Comparison of ENCODE assay signal across 8 mouse cellular contexts in genomic region chr2:73540450-73541162, GRCm38 (mm10). TPM values are rescaled to one million over a fixed set of nuclear protein-coding genes. Genes with fewer than 3 reads are reported as not detected.
DNase-seq lines count a peak whose midpoint lies in the region; ATAC-seq and TF ChIP-seq lines count a peak whose summit lies in the region.

No protein-coding gene starts in this region.

- peak overlapping the region; percentile 33; the same call in 1 of the 2 replicates for H3K27ac ChIP-seq in CH12.LX (ENCODE audit: insufficient read depth, low read depth)
- H3K27ac ChIP-seq in hindbrain, embryonic 14.5 days = no peak overlapping the region

- peak overlapping the region; percentile 91 for H3K9ac ChIP-seq in CH12.LX (ENCODE audit: insufficient read depth, low read depth)
- no peak overlapping the region for H3K9ac ChIP-seq in hindbrain, embryonic 14.5 days

- H3K4me3 ChIP-seq in CH12.LX (replicated peaks in 1 of 3; ENCODE audit: low read depth in 2 of 3, low read length in 2 of 3, poor library complexity in 1 of 3) = peak overlapping the region; percentile 33 to 52 (median 50)
- no peak overlapping the region for H3K4me3 ChIP-seq in hindbrain, embryonic 14.5 days (replicated peaks; ENCODE audit: low read length)

- peaks cover 7 to 17% of the 10 kb centered on the region in 2 experiments; a peak in 3 of 4 replicates for H3K4me1 ChIP-seq in CH12.LX (ENCODE audit: control insufficient read depth in 1 of 2, insufficient read depth in 2 of 2)
- H3K4me1 ChIP-seq in hindbrain, embryonic 14.5 days (replicated peaks; ENCODE audit: control insufficient read depth, insufficient read depth, low read length) = no peaks in the 10 kb centered on the region

- H3K36me3 ChIP-seq in CH12.LX (replicated peaks in 1 of 2; ENCODE audit: control insufficient read depth in 1 of 2, insufficient read depth in 1 of 2, low read length in 1 of 2) = no peaks in the 10 kb centered on the region
- no peaks in the 10 kb centered on the region for H3K36me3 ChIP-seq in hindbrain, embryonic 14.5 days (replicated peaks; ENCODE audit: control insufficient read depth, insufficient read depth)

- no peak for ATAC-seq in hindbrain, embryonic 14.5 days (ENCODE audit: low FRiP score)
- ATAC-seq in megakaryocyte, adult 5-6 weeks (ENCODE audit: poor library complexity, severe bottlenecking) = peak; percentile 92

- TF ChIP-seq RAD21 in CH12.LX (IDR thresholded peaks at IDR 0.05; ENCODE audit: low read depth, low read length) = no peak

- TF ChIP-seq POLR2A in CH12.LX (IDR thresholded peaks at IDR 0.05; ENCODE audit: low read depth, low read length) = peak; percentile 58

- WGBS in hindbrain, embryonic 14.5 days = 43% methylated on average over 16 of the region's 16 CpGs

- no peaks in the 10 kb centered on the region for H3K9me3 ChIP-seq in CH12.LX (replicated peaks; ENCODE audit: low read length)
- H3K9me3 ChIP-seq in hindbrain, embryonic 14.5 days (ENCODE audit: control insufficient read depth, low read length) = no peaks in the 10 kb centered on the region

- DNase-seq in heart, adult 18-20 months = peak; percentile 41 to 43
- no peak for DNase-seq in heart, postnatal 14 days
- peak; percentile 80 for DNase-seq in CH12.LX (ENCODE audit: extremely low read depth)
- DNase-seq in hindbrain, embryonic 14.5 days (ENCODE audit: low spot score) = no peak
- no peak for DNase-seq in cerebellum, adult 11 months
- no peak for DNase-seq in adrenal gland, postnatal 4 days (ENCODE audit: low spot score in 2 of 2)
- DNase-seq in gastrocnemius, adult 18-20 months (ENCODE audit: low spot score) = no peak

- H3K4me2 ChIP-seq in CH12.LX (ENCODE audit: insufficient read depth, low read depth, poor library complexity, severe bottlenecking) = peak overlapping the region; percentile 96
- H3K4me2 ChIP-seq in hindbrain, embryonic 14.5 days (replicated peaks) = peak overlapping the region; percentile 26; the same call in 1 of the 2 replicates

- dilution Hi-C loops in CH12.LX (cut with MboI; ENCODE audit: extremely low pct_ligation_motif_present, extremely low pct_unique_long_range_greater_than_20kb, low sequenced_read_pairs) = no loop called here

- TF ChIP-seq EP300 in CH12.LX (IDR thresholded peaks at IDR 0.05; ENCODE audit: low read length) = 0 out of 2 replicates have a peak, but pooled peaks have one; percentile 27

- H3K79me2 ChIP-seq in CH12.LX (replicated peaks; ENCODE audit: control insufficient read depth, extremely low read depth, insufficient read depth, poor library complexity, severe bottlenecking) = no peaks in the 10 kb centered on the region

- intact Hi-C loops in heart, postnatal 14 days (cut with DNase I) = no loop called here

- in situ Hi-C loops in CH12.LX (cut with MboI; ENCODE audit: low pct_ligation_motif_present, low pct_unique_long_range_greater_than_20kb, low sequenced_read_pairs) = no loop called here

- no peak for TF ChIP-seq CTCF in CH12.LX (conservative IDR thresholded peaks at IDR 0.05 in 1 of 2, IDR thresholded peaks at IDR 0.05 in 1 of 2; ENCODE audit: low read depth in 2 of 2, low read length in 2 of 2)

- H3K27me3 ChIP-seq in CH12.LX (replicated peaks) = no peaks in the 10 kb centered on the region
- no peaks in the 10 kb centered on the region for H3K27me3 ChIP-seq in hindbrain, embryonic 14.5 days (ENCODE audit: control insufficient read depth, insufficient read depth, low read length)

TF ChIP-seq in CH12.LX, 34 proteins besides CTCF, POLR2A, EP300 and RAD21:
- TF ChIP-seq ELF1 (IDR thresholded peaks at IDR 0.05; ENCODE audit: low read depth, low read length) (peak; percentile 77), PAX5 (IDR thresholded peaks at IDR 0.05; ENCODE audit: low read length) (no peak), TBP (conservative IDR thresholded peaks at IDR 0.05; ENCODE audit: low read depth, low read length) (0 out of 2 replicates have a peak, but pooled peaks have one; percentile 21), MAX (IDR thresholded peaks at IDR 0.05; ENCODE audit: low read length) (peak; percentile 89), MYC (IDR thresholded peaks at IDR 0.05; ENCODE audit: low read depth, low read length) (peak; percentile 34; the same call in 1 of the 2 replicates), JUND (conservative IDR thresholded peaks at IDR 0.05; ENCODE audit: low read depth, low read length) (no peak), ETS1 (conservative IDR thresholded peaks at IDR 0.05; ENCODE audit: low read depth, low read length) (peak; percentile 46; the same call in 1 of the 2 replicates), TCF12 (IDR thresholded peaks at IDR 0.05; ENCODE audit: low read depth, low read length) (peak; percentile 46; the same call in 1 of the 2 replicates), IRF4 (IDR thresholded peaks at IDR 0.05; ENCODE audit: low read depth, low read length) (peak; percentile 40), BHLHE40 (IDR thresholded peaks at IDR 0.05; ENCODE audit: low read depth, low read length) (peak; percentile 66), SMC3 (IDR thresholded peaks at IDR 0.05; ENCODE audit: low read depth, low read length) (no peak), CHD2 (IDR thresholded peaks at IDR 0.05; ENCODE audit: low read length) (peak; percentile 77), E2F4 (IDR thresholded peaks at IDR 0.05; ENCODE audit: insufficient replicate concordance, low read depth, low read length) (peak; percentile 38; the same call in 1 of the 2 replicates), HCFC1 (IDR thresholded peaks at IDR 0.05; ENCODE audit: low read depth, low read length) (peak; percentile 11; the same call in 1 of the 2 replicates), NELFE (IDR thresholded peaks at IDR 0.05; ENCODE audit: low read depth, low read length) (peak; percentile 33; the same call in 1 of the 2 replicates)
TF ChIP-seq in CH12.LX: peak in this region for 12.

RNA-seq across cellular contexts. Expression of gene Wipf1, which starts 11.1 kb away (rescaled TPM):
- total RNA-seq in heart, adult 18-20 months (2021) = 10 to 100 TPM; 11.2 to 14.0 TPM
- 10 to 100 TPM; 18.8 to 19.4 TPM for total RNA-seq in heart, postnatal 14 days (2021)
- total RNA-seq in CH12.LX (2012; rRNA removed) = 18.3 and 19.2 TPM in 2 replicates
- total RNA-seq in CH12.LX (2014; rRNA removed) = 18.8 and 21.8 TPM in 2 replicates
- polyA plus RNA-seq in CH12.LX (2012; ENCODE audit: insufficient read length, low read depth) = 88.7 and 95.0 TPM in 2 replicates
- polyA plus RNA-seq in hindbrain, embryonic 14.5 days (2014; fragmentation: Nextera tagmentation; extraction: Ambion mirVana) = 3.8 and 3.9 TPM in 2 replicates
- 123 and 139 TPM in 2 replicates for total RNA-seq in megakaryocyte, adult 5-6 weeks (2015)
- 37.4 and 55.2 TPM in 2 replicates for total RNA-seq in megakaryocyte, adult 5-6 weeks (2017)
- total RNA-seq in adrenal gland, postnatal 4 days (2021) = 10 to 100 TPM; 20.4 to 22.1 TPM
- 1 to 10 TPM; 6.3 to 7.9 TPM for total RNA-seq in gastrocnemius, adult 18-20 months (2021)

RNA-seq across cellular contexts. Expression of gene Chrna1, which starts 39.5 kb away (rescaled TPM):
- total RNA-seq in heart, adult 18-20 months (2021) = under 1 TPM in 1 of 2 experiments, not detected in 1; 0.05 TPM
- total RNA-seq in heart, postnatal 14 days (2021) = not detected
- total RNA-seq in CH12.LX (2012; rRNA removed) (0.04 TPM in 1 of 2 replicates, not detected in the other), CH12.LX (2014; rRNA removed) (not detected in 2 replicates)
- polyA plus RNA-seq in CH12.LX (2012; ENCODE audit: insufficient read length, low read depth) = not detected in 2 replicates
- 0.18 and 0.32 TPM in 2 replicates for polyA plus RNA-seq in hindbrain, embryonic 14.5 days (2014; fragmentation: Nextera tagmentation; extraction: Ambion mirVana)
- 0.09 TPM in 1 of 2 replicates, not detected in the other for total RNA-seq in megakaryocyte, adult 5-6 weeks (2015)
- not detected in 2 replicates for total RNA-seq in megakaryocyte, adult 5-6 weeks (2017)
- under 1 TPM; 0.56 to 0.87 TPM for total RNA-seq in adrenal gland, postnatal 4 days (2021)
- total RNA-seq in gastrocnemius, adult 18-20 months (2021) = 1 to 10 TPM; 6.0 to 6.1 TPM

Comparison
In these comparisons a context has a peak if more than half of its experiments do, and no peak if none do; other contexts are left out.
1. DNase-seq: peak in heart, adult 18-20 months (2 of 2) and CH12.LX (single experiment); none in heart, postnatal 14 days (0 of 2), hindbrain, embryonic 14.5 days (single experiment), cerebellum, adult 11 months (single experiment), adrenal gland, postnatal 4 days (0 of 2) and gastrocnemius, adult 18-20 months (single experiment).